Mouse (Mus musculus) heart, embryonic 16.5 days (tissue): Measurements from ENCODE around the gene Mettl26. TPM values are rescaled to one million over a fixed set of nuclear protein-coding genes. Genes with fewer than 3 reads are reported as not detected.

Experiments used
- ATAC-seq: fragments of 200-750 bp; cut with Nextera tagmentation; replicated peaks from 2 replicates; pipeline ENCODE4 v1.8.0; 2017; ENCODE audit warnings: moderate number of reproducible peaks; ENCODE audit not compliant: insufficient read depth, low FRiP score; ENCODE audit errors: extremely low read depth
- H3K27ac ChIP-seq: fragments of 300-500 bp; sonication (generic); 2 replicates; pipeline ENCODE4 v1.5.1; 2014; ENCODE audit warnings: mild to moderate bottlenecking, low read length, control low read depth, moderate library complexity
- H3K27me3 ChIP-seq: fragments of 300-500 bp; sonication (generic); 2 replicates; pipeline ENCODE4 v1.6.1; 2014; ENCODE audit warnings: low read length, mixed read lengths; ENCODE audit not compliant: control insufficient read depth, insufficient read depth
- H3K36me3 ChIP-seq: fragments of 300-500 bp; sonication (generic); 2 replicates; pipeline ENCODE4 v1.6.1; 2014; ENCODE audit not compliant: control insufficient read depth, insufficient read depth
- H3K4me1 ChIP-seq: fragments of 300-500 bp; sonication (generic); 2 replicates; pipeline ENCODE4 v1.6.1; 2014; ENCODE audit warnings: low read length, mixed read lengths; ENCODE audit not compliant: control insufficient read depth, insufficient read depth
- H3K4me2 ChIP-seq: fragments of 300-500 bp; sonication (generic); 2 replicates; pipeline ENCODE4 v1.6.1; 2014; ENCODE audit warnings: low read depth, mild to moderate bottlenecking, control low read depth, low read length
- H3K4me3 ChIP-seq: fragments of 300-500 bp; sonication (generic); 2 replicates; pipeline ENCODE4 v1.5.1; 2014; ENCODE audit warnings: mild to moderate bottlenecking, control low read depth, low read length
- H3K9ac ChIP-seq: fragments of 300-500 bp; sonication (generic); 2 replicates; pipeline ENCODE4 v1.6.1; 2014; ENCODE audit warnings: low read length, control low read depth
- H3K9me3 ChIP-seq: fragments of 300-500 bp; sonication (generic); replicated peaks from 2 replicates; pipeline ENCODE4 v1.6.1; 2016; ENCODE audit warnings: low read length; ENCODE audit not compliant: control insufficient read depth
- WGBS: fragments of 180-500 bp; shearing (Covaris S2); extraction: QIAGEN DNeasy Blood & Tissue Kit; methylation state at CpG from one replicate; pipeline ENCODE4 v1.1.7; 2014; 5-methylcytosine and 5-hydroxymethylcytosine counted together
- polyA plus RNA-seq: library from polyadenylated mRNA; unstranded; fragments of >200 nt; fragmentation: Nextera tagmentation; extraction: Ambion mirVana; gene quantifications from 2 replicates; pipeline ENCODE4 v1.2.1, GENCODE M21; 2015

Mettl26 gene
- polyA plus RNA-seq, 1 experiment from 2014 or later: 35.1 TPM

- peaks cover 28% of the 10 kb centered on the region for H3K36me3 ChIP-seq
- H3K27ac ChIP-seq: no peak overlapping the region
- no peaks in the 10 kb centered on the region for H3K9me3 ChIP-seq
- H3K4me3 ChIP-seq: no peak overlapping the region
- H3K27me3 ChIP-seq: no peaks in the 10 kb centered on the region
- peak overlapping the region; percentile 9; the same call in 1 of the 2 replicates for H3K9ac ChIP-seq
- no peak for ATAC-seq
- 93% methylated on average over 16 of the region's 16 CpGs for WGBS
- H3K4me1 ChIP-seq: peaks cover 49% of the 10 kb centered on the region
- H3K4me2 ChIP-seq: no peak overlapping the region
These were observed 39.1 kb upstream of the Mettl26 start for GRCm38 (mm10) chr17:25835816-25836215.

GRCm38 (mm10) chr17:25836397-25837075, 38.3 kb upstream of the Mettl26 start:
- peak overlapping the region; percentile 43 for H3K4me3 ChIP-seq
- peaks cover 41% of the 10 kb centered on the region for H3K4me1 ChIP-seq
- peak overlapping the region; percentile 77 for H3K9ac ChIP-seq
- peak overlapping the region; percentile 66 for H3K27ac ChIP-seq
- H3K27me3 ChIP-seq: no peaks in the 10 kb centered on the region
- 23% methylated on average over 22 of the region's 23 CpGs for WGBS
- ATAC-seq: no peak
- no peaks in the 10 kb centered on the region for H3K9me3 ChIP-seq
- H3K36me3 ChIP-seq: peaks cover 28% of the 10 kb centered on the region
- H3K4me2 ChIP-seq: peak overlapping the region; percentile 77

GRCm38 (mm10) chr17:25837076-25837410, 37.8 kb upstream of the Mettl26 start, which contains the start of gene Rhbdl1:
Rhbdl1 (minus strand) TSS chr17:25837295.
- under 1% methylated on average over 21 of the region's 29 CpGs for WGBS
- Histone ChIP-seq H3K4me3 (peak within 1 kb of the TSS; percentile 43), H3K27me3 (no peaks in the 10 kb centered on the region), H3K27ac (peak within 1 kb of the TSS; percentile 66), H3K9me3 (no peaks in the 10 kb centered on the region), H3K9ac (peak within 1 kb of the TSS; percentile 77), H3K4me2 (peak within 1 kb of the TSS; percentile 77), H3K4me1 (peaks cover 36% of the 10 kb centered on the region), H3K36me3 (peaks cover 30% of the 10 kb centered on the region)
- 0 out of 2 replicates have a peak, but pooled peaks have one; percentile 2 for ATAC-seq

GRCm38 (mm10) chr17:25837533-25837932, 37.3 kb upstream of the Mettl26 start:
- H3K27ac ChIP-seq: peak overlapping the region; percentile 66
- peaks cover 35% of the 10 kb centered on the region for H3K4me1 ChIP-seq
- H3K4me3 ChIP-seq: no peak overlapping the region
- peak overlapping the region; percentile 77; the same call in 1 of the 2 replicates for H3K4me2 ChIP-seq
- H3K27me3 ChIP-seq: no peaks in the 10 kb centered on the region
- no peaks in the 10 kb centered on the region for H3K9me3 ChIP-seq
- 36% methylated on average over 3 of the region's 3 CpGs for WGBS
- no peak overlapping the region; the same call in 1 of the 2 replicates for H3K9ac ChIP-seq
- peaks cover 35% of the 10 kb centered on the region for H3K36me3 ChIP-seq
- no peak for ATAC-seq

- Histone ChIP-seq H3K4me2 (no peak overlapping the region), H3K36me3 (peaks cover 35% of the 10 kb centered on the region), H3K4me3 (no peak overlapping the region), H3K27ac (no peak overlapping the region), H3K9me3 (no peaks in the 10 kb centered on the region), H3K4me1 (peaks cover 40% of the 10 kb centered on the region), H3K9ac (no peak overlapping the region), H3K27me3 (no peaks in the 10 kb centered on the region)
- no peak for ATAC-seq
- WGBS: 85% methylated on average over 4 of the region's 4 CpGs
These were observed 36.0 kb upstream of the Mettl26 start for GRCm38 (mm10) chr17:25838904-25839303.

GRCm38 (mm10) chr17:25839455-25840235, 35.2 kb upstream of the Mettl26 start:
- Histone ChIP-seq H3K27ac (no peak overlapping the region), H3K9me3 (no peaks in the 10 kb centered on the region), H3K4me1 (peaks cover 35% of the 10 kb centered on the region), H3K4me3 (no peak overlapping the region), H3K4me2 (no peak overlapping the region), H3K9ac (no peak overlapping the region), H3K36me3 (peaks cover 35% of the 10 kb centered on the region), H3K27me3 (no peaks in the 10 kb centered on the region)
- no peak for ATAC-seq
- 81% methylated on average over 14 of the region's 14 CpGs for WGBS

DNA sequence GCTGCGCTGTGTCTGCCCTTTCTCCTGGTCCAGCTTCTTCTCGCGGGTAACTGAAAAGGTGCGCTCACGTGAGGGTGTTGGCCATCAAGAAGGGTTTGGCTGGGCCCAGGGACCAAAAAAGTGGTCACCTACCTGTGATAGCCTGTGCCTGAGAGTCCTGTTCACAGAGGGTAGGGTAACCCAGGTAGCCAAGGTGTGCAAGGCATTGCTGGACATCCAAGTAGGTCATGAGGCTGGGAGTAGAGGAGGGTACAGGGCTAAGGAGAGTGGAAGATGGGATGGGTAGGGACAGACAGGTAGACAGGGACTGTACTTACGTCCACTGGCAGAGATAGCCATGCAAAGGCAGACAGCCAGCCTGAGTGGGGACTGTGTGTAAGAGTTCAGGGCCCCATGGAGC, 34.4 kb upstream of the Mettl26 start:
- Histone ChIP-seq H3K4me2 (no peak overlapping the region), H3K9me3 (no peaks in the 10 kb centered on the region), H3K4me1 (peaks cover 30% of the 10 kb centered on the region), H3K4me3 (no peak overlapping the region), H3K27me3 (no peaks in the 10 kb centered on the region), H3K36me3 (peaks cover 35% of the 10 kb centered on the region), H3K27ac (no peak overlapping the region), H3K9ac (no peak overlapping the region)
- 98% methylated on average over 6 of the region's 6 CpGs for WGBS
- no peak for ATAC-seq

GRCm38 (mm10) chr17:25841117-25841880, 33.6 kb upstream of the Mettl26 start, which contains the start of gene Gm20683:
Gm20683 (minus strand) TSS chr17:25841763.
- WGBS: 90% methylated on average over 22 of the region's 22 CpGs
- H3K9ac ChIP-seq: no peak within 1 kb of the TSS
- ATAC-seq: no peak
- H3K4me1 ChIP-seq: peaks cover 23% of the 10 kb centered on the region
- no peak within 1 kb of the TSS for H3K27ac ChIP-seq
- no peak within 1 kb of the TSS for H3K4me3 ChIP-seq
- peaks cover 35% of the 10 kb centered on the region for H3K36me3 ChIP-seq
- no peaks in the 10 kb centered on the region for H3K9me3 ChIP-seq
- H3K27me3 ChIP-seq: no peaks in the 10 kb centered on the region
- no peak within 1 kb of the TSS for H3K4me2 ChIP-seq
